Mouse (Mus musculus) cerebellum, adult 9-11 months (tissue): ENCODE measurements at regions not wholly inside any gene's neighbourhood (a gene's known extent, or its start where the extent isn't known, plus 50 kb on each side); places are given as distances from the start of the nearest gene placed in this dataset.

Experiments
- DNase-seq: peaks from one replicate; pipeline ENCODE4 v3.0.0; 2022

DNA sequence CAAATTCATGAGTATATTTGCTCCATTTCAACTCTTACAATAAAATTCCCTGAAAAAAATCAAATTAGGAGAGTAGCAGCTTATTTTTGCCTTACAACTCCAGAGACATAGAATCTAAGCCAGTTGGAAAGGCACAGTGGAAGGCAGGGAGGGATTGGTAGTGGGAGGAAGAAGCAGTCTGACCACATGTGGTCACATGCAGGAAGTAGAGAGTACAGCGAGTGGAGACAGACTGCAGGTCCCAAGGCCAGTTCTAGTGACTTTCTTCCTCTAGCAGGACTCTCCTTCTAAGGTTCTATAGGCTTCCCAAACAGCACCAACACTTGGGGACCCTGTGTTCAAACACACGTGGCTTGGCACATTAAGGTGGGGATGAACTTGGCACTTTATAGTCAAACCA, 245.6 kb upstream of the Adgrl4 start:
- no peak for DNase-seq

- no peak for DNase-seq
Observed at GRCm38 (mm10) chr3:151210978-151211377, 226.7 kb upstream of the Adgrl4 start.

DNA sequence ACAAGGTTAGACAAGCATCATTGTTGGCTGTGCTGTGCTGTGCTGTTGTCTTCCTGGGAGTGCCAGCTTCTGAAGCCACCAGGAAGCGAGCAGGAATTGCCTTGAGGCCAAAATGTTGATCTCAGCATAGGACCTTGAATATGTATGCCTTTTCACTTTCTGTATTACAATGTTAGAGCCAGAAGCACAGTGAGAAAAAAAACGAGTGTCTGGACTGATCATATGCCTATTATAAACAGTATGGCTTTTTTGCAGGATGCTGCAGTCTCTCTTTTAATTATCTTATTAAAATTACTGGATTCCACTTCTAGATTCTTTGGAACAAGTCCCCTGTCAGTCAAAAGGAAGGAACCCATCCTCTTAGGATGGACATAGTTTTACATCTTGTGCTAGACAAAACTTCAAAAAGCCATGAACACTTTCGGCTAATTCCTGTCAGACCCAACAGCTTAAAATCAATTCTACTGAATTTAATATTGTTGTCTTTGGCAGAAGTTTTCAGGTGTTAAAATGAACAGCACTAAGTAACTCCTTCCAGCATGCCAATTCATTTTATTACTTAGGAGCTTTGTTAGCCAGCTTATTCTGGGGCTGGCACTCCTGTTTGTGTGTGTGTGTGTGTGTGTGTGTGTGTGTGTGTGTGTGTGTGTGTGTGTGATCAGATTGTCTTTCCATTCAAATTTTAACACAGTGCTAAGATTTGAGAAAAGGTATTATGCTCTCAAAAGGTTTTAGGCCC, 220.8 kb upstream of the Adgrl4 start:
- DNase-seq, result no peak

GRCm38 (mm10) chr3:151222407-151222806, 215.3 kb upstream of the Adgrl4 start:
- DNase-seq, result no peak

- no peak for DNase-seq
Observed at GRCm38 (mm10) chr3:151252458-151252857, 185.2 kb upstream of the Adgrl4 start.

GRCm38 (mm10) chr3:151262821-151263220, 174.9 kb upstream of the Adgrl4 start:
- no peak for DNase-seq

DNA sequence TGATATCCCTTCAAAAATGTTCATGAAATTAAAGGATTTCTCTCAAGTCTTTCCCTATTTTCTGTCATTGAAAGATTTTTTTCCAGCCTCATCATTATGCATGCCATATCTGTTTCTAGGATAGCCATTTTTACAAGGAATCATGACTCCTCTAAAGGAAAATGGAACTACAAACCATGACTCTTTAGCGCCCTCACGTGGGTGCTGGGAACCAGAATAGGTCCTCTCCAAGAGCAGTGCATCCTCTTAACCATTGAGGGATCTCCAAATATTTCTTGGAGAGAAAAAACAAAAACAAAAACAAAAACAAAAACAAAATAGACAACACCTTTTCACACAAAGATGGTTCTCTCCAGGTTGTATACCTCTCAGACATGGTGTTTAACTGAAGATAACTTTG, 172.0 kb upstream of the Adgrl4 start:
- DNase-seq, result no peak

DNA sequence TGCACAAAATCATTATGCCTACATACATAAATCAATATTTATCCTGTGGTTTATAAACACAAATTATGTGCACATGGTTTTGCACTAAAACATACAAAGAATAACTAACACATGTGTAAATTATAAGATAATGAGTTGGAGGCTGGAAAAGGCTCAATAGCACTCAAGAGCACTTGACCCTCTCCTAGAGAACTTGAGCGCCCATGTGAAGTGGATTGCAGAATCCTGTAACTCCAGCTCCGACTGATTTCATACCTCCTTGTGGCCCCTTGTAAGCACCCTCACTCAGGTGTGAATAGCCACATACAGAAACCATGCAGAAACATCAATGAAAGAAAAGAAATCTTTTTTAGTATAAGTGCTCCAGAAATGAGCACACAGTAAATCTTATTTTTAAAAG, 168.2 kb upstream of the Adgrl4 start:
- DNase-seq, result no peak

- DNase-seq, result no peak
Observed at GRCm38 (mm10) chr3:151283829-151284228, 153.9 kb upstream of the Adgrl4 start.

GRCm38 (mm10) chr3:151293981-151294605, 143.6 kb upstream of the Adgrl4 start:
- peak; percentile 73 for DNase-seq

GRCm38 (mm10) chr3:151294606-151295005, 143.1 kb upstream of the Adgrl4 start:
- DNase-seq, result peak; percentile 30

DNA sequence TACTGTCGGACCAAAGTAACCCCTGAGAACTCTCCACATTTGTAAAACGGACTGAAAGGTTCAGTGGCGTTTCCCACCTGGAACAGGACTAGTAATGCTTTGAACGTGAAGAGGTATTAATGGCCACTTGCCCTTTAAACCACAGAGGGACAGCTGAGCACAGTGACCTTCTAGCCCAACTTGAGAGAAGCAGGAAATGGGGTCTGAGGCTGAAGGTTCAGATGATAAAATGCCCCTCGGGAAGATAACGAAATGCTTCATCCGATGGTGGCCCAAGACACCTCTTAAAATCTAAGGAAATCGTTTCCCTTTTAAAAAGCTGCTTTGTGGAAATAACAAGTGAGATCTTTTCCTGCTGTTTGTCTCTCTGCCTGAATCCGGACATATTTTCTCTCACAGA, 142.7 kb upstream of the Adgrl4 start:
- DNase-seq, result no peak

- peak; percentile 47 for DNase-seq
Observed at GRCm38 (mm10) chr3:151298325-151298724, 139.4 kb upstream of the Adgrl4 start.

GRCm38 (mm10) chr3:151305402-151305801, 132.3 kb upstream of the Adgrl4 start:
- DNase-seq, result no peak

DNA sequence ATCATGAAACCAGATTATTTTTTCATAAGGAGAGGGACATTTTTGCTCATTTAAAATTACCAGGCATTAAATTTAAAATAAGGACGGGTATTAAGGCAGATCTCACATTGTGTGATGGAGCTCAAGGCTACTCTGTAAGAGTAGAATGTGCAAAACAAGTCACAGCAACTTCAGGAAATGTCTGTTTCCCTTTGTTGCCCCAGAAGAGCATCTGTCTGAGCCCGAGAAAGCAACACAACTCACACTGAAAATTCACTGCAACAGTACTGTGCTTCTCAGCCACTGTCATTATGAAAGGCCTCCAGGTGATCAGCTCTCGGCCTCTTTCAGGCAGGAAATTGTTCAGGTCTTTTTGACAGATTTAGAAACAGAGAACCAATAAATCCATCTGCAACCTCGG, 129.7 kb upstream of the Adgrl4 start:
- no peak for DNase-seq

GRCm38 (mm10) chr3:151323835-151324234, 113.9 kb upstream of the Adgrl4 start:
- DNase-seq, result no peak

GRCm38 (mm10) chr3:151329801-151330200, 107.9 kb upstream of the Adgrl4 start:
- DNase-seq, result no peak

DNA sequence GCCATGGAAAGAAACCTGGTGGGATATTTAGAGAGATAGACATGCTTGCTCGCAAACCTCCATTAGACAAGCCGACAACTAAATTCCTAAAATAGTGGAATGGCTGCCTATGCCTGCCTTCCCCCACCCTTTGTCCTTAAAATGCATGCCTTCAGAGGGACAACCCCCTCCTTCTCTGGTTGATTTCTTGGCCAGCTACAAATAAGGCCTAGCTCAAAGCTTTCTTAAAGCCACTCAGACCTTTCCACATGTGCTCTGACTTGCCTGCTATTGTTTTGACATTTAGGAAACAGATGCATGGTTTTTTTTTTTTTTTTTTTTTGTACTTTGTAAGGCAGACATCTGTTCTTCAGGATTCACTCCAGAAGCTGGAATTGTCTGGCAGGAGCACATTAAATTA, 105.8 kb upstream of the Adgrl4 start:
- DNase-seq, result no peak

DNA sequence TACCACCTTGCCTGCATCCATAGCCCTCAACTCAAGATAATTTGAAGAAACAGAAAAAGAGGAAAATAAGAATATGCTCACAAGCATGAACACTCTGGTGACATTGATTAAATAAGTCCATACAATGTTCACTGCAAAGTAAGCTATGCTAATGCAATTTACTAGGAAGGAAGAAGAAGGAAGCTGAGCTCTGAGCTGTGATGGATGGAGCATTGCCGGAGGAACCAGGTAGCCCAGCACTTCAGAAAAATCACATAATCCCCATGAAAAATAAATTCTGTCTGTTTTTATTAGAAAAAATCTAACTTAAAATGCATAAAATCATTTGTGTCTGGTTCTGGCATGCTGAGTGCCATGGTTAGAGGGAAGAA, 105.4 kb upstream of the Adgrl4 start:
- no peak for DNase-seq

GRCm38 (mm10) chr3:151332688-151333452, 104.8 kb upstream of the Adgrl4 start:
- DNase-seq, result peak; percentile 70

DNA sequence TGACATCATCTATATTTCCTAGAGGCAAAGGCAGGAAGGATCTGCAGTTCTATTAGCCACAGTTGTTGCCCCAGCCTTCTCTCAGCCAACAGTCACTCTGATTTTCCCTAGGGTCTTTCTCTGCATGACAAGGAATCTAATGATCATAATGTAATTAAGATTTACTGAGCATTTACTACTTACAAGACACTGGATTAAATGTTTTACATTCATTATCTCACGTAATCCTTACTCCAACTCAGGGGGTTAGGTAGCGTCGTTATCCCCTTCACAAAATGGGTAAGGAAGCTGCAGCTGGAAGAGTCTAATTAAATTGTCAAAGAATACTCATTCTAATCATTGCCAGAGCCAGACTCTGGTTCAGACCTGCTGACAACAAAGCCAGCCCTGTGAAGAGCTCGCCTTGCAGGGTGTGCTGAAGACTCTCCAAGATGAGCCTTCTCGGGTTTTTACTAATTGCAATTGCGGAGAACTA, 103.8 kb upstream of the Adgrl4 start:
- DNase-seq, result peak; percentile 17

- DNase-seq, result no peak
Observed at GRCm38 (mm10) chr3:151351481-151352090, 86.1 kb upstream of the Adgrl4 start.

DNA sequence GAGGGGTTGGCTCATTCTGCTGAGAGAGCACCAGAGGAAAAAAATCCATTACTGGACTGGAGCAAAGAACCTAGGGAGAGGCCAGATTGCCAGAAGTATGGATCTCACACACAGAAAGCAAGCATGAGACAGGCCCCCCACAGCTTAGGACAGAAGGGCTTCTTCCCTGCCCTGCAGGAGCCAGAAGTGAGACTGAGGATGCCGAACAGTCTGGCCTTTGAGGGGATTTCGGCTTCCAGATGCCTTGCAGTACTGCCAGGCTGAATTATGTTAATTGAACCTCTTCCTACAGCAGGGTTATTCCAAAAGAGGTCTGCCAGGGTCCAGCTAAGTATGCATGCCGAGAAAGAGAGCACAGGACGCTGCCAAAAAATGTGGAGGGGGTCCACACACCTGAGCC, 71.4 kb upstream of the Adgrl4 start:
- peak; percentile 86 for DNase-seq
